Mouse (Mus musculus): Measurements from ENCODE around the gene Casp1. TPM values are rescaled to one million over a fixed set of nuclear protein-coding genes. Genes with fewer than 3 reads are reported as not detected.

Gene Casp1
- polyA plus RNA-seq (2016; fragmentation: Nextera tagmentation; extraction: Ambion mirVana) = 0.45 and 0.53 TPM in 2 replicates

DNA sequence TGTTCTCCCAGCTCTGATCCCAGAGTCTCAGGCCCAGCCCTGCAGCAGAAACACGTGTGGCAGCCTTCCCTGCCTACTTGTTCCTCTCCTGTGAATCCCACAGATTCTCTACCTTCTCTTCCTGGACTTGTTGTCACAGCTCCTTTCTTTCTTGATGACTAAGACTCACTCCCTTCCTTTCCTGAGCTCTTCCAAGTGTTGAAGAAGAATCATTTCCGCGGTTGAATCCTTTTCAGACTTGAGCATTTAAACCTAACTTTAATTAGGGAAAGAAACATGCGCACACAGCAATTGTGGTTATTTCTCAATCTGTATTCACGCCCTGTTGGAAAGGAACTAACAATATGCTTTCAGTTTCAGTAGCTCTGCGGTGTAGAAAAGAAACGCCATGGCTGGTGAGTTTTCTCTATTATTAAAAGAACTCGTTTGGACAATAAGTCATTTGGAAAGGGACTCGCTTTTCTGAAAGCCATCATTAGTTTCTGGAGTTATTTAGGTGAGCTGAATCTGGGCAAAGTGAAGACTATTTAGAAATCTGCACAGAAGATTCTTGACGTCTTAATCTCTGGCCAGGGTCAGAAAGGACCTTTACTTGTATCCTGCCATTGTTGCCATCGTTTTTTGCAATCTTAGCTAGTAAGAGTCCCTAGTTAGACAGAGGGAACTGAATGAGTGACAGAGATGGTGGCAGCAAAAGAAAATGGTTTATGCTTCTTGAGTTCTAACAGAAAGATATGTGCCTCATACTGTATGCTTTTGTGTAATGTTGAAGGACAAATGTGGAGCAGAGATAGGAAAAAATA lies at the start of gene Casp1:
TSS of gene Casp1 (plus strand) at position 189 of the 803 bp plus-strand sequence.
- H3K9me3 ChIP-seq (replicated peaks) = no peaks in the 10 kb centered on the region
- H3K4me3 ChIP-seq = no peak within 1 kb of the TSS
- no peaks in the 10 kb centered on the region for H3K4me1 ChIP-seq
- H3K27ac ChIP-seq = no peak within 1 kb of the TSS
- 83% methylated on average over 11 of the region's 11 CpGs for WGBS
- DNase-seq (ENCODE audit: low spot score) = no peak
- no peaks in the 10 kb centered on the region for H3K36me3 ChIP-seq
- H3K27me3 ChIP-seq (ENCODE audit: low read depth, poor library complexity, severe bottlenecking) = no peaks in the 10 kb centered on the region

DNA sequence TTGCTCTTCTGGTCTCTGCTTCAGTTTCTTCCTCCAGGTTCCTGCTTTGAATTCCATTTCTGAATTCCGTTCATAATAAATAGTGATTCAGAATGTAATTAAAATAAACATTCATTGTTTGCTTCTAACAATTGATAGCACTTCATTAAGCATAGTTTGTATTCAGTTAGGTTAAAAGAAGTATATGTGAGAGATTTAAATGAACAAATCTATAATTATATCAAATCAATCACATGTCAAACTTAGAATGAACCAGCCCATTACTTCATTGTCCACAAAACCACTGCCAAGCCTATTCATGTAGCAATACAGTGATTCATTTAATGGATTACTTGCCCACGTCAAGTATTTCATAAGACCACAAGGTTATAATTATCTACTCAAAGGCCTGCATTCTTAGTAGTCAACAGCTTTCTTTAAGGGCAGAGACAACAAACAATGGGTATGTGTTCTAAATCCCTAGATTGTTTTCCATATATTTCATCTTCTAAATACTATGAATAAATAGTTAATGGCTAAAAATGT lies 34.3 kb upstream of the Casp1 start:
- H3K27me3 ChIP-seq (ENCODE audit: low read depth, poor library complexity, severe bottlenecking) = no peaks in the 10 kb centered on the region
- no peaks in the 10 kb centered on the region for H3K4me1 ChIP-seq
- no peak for DNase-seq (ENCODE audit: low spot score)
- H3K4me3 ChIP-seq = no peak overlapping the region
- no peak overlapping the region for H3K27ac ChIP-seq
- 72% methylated on average over 2 of the region's 2 CpGs for WGBS
- no peaks in the 10 kb centered on the region for H3K9me3 ChIP-seq (replicated peaks)
- H3K36me3 ChIP-seq = no peaks in the 10 kb centered on the region

DNA sequence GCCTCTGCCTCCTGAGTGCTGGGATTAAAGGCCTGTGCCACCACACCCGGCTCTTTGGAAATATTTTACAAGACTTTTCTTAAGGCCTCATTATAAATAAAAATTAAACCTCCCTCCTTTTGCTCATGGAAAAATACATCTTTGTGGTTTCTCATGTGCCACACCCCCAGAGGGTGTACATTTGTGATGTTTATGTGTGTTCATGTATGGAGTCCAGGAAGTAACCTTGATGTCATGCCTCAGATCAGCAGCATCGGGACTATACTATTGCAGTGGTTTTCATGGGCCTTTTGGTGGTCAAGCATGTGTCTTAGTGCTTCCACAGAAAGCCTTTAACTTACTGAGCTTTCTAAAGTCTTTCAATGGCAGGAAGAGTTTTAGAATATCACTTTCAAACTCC lies 28.0 kb upstream of the Casp1 start:
- Histone ChIP-seq H3K9me3 (replicated peaks) (no peaks in the 10 kb centered on the region), H3K36me3 (no peaks in the 10 kb centered on the region), H3K4me1 (0 out of 2 replicates have a peak, but pooled peaks cover 8% of the 10 kb centered on the region), H3K4me3 (no peak overlapping the region), H3K27me3 (ENCODE audit: low read depth, poor library complexity, severe bottlenecking) (no peaks in the 10 kb centered on the region), H3K27ac (no peak overlapping the region)
- DNase-seq (ENCODE audit: low spot score) = no peak
- 95% methylated on average over 2 of the region's 2 CpGs for WGBS

DNA sequence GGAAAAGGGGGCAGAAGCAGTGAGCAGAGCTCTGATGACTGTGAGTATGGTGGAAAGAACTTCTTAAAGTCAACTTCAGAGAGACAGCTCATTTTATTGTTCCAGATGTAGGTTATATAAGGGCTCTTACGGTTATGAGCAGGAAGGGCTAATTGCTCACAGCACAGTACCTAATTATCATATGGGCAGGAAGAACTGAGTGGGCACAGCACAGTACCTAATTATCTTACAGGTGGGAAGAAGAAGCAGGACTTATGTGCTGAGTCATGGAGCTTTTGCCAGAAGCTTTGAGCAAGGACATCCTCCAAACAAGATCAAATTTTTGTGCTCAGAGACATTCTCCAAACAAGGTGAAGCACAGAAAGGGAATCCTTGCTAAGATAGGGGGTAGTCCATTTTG lies 27.4 kb upstream of the Casp1 start:
- Histone ChIP-seq H3K27me3 (ENCODE audit: low read depth, poor library complexity, severe bottlenecking) (no peaks in the 10 kb centered on the region), H3K4me3 (no peak overlapping the region), H3K36me3 (no peaks in the 10 kb centered on the region), H3K9me3 (replicated peaks) (no peaks in the 10 kb centered on the region), H3K27ac (no peak overlapping the region), H3K4me1 (0 out of 2 replicates have a peak, but pooled peaks cover 8% of the 10 kb centered on the region)
- WGBS = 39% methylated on average over 1 of the region's 1 CpGs
- DNase-seq (ENCODE audit: low spot score) = no peak

DNA sequence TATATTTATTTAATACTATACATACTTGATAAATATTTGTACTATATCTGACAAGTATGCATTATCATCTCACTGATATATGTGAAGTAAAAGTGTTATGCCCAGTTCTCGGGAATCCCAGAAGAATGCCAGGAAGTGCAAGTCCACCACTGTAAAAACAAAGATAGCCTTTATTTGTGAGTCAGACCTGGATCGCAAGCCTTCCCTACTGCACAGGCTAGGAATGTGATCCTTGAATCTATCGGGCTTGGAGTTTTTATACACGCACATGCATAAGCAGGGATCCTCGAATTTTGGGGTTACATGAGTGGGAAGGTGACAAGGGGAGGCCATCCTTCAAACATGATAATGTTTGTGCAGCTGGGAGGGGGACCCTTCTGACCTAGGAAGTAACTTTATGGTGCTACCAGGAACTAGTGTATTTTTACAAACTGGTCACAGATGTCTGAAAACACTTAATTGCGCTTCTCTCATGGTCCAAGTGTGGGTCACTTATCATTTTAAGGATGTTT lies 26.9 kb upstream of the Casp1 start:
- no peaks in the 10 kb centered on the region for H3K9me3 ChIP-seq (replicated peaks)

DNA sequence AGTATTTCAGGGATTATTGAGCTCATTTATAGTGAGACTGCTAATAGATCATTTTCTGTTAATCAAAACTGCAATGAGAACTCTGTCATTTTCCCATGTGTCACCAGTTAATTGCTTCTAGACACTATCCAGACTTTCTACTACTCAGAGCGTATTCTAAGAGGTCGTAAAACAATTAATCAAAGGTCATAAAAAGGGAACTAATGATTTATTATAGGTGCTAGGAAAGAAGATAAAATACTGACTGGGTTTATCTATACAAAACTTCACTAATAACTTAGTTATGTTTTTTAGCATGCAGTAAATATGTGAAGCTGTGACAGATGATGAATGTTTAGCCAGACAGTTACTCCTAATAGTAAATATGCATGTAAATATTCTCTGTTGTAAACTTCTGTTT lies 12.2 kb upstream of the Casp1 start:
- Histone ChIP-seq H3K4me1 (0 out of 2 replicates have a peak, but pooled peaks cover 2% of the 10 kb centered on the region), H3K4me3 (no peak overlapping the region), H3K27me3 (ENCODE audit: low read depth, poor library complexity, severe bottlenecking) (no peaks in the 10 kb centered on the region), H3K36me3 (no peaks in the 10 kb centered on the region), H3K9me3 (replicated peaks) (no peaks in the 10 kb centered on the region), H3K27ac (no peak overlapping the region)
- no peak for DNase-seq (ENCODE audit: low spot score)
- 44% methylated on average over 2 of the region's 2 CpGs for WGBS

More for the DNA sequence above, 26.9 kb upstream of the Casp1 start:
- Histone ChIP-seq H3K27ac (no peak overlapping the region), H3K4me1 (0 out of 2 replicates have a peak, but pooled peaks cover 8% of the 10 kb centered on the region), H3K27me3 (ENCODE audit: low read depth, poor library complexity, severe bottlenecking) (no peaks in the 10 kb centered on the region), H3K4me3 (no peak overlapping the region), H3K36me3 (no peaks in the 10 kb centered on the region)
- WGBS = 83% methylated on average over 6 of the region's 6 CpGs
- no peak for DNase-seq (ENCODE audit: low spot score)

DNA sequence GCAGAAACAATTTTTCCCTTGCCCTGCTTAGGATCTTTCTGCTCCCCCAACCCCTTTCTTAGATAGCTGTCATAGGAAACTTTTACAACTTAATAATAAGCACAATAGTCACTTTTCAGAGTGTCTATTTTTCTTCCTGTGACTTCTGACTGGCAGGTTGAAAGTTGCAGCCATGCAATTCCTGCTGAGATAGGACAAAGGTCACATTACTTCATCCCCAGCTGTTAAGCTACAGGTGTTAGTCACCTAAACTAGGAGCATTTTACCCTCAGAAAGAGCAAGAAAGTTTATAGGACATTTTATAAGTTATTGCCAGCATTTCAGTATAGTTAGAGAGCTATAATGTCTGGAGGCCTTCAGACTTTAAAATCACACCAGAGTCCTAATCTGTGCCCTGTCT lies 11.7 kb upstream of the Casp1 start:
- no peaks in the 10 kb centered on the region for H3K9me3 ChIP-seq (replicated peaks)
- H3K27me3 ChIP-seq (ENCODE audit: low read depth, poor library complexity, severe bottlenecking) = no peaks in the 10 kb centered on the region
- DNase-seq (ENCODE audit: low spot score) = no peak
- H3K4me3 ChIP-seq = no peak overlapping the region
- no peak overlapping the region for H3K27ac ChIP-seq
- no peaks in the 10 kb centered on the region for H3K36me3 ChIP-seq
- H3K4me1 ChIP-seq = 0 out of 2 replicates have a peak, but pooled peaks cover 2% of the 10 kb centered on the region

DNA sequence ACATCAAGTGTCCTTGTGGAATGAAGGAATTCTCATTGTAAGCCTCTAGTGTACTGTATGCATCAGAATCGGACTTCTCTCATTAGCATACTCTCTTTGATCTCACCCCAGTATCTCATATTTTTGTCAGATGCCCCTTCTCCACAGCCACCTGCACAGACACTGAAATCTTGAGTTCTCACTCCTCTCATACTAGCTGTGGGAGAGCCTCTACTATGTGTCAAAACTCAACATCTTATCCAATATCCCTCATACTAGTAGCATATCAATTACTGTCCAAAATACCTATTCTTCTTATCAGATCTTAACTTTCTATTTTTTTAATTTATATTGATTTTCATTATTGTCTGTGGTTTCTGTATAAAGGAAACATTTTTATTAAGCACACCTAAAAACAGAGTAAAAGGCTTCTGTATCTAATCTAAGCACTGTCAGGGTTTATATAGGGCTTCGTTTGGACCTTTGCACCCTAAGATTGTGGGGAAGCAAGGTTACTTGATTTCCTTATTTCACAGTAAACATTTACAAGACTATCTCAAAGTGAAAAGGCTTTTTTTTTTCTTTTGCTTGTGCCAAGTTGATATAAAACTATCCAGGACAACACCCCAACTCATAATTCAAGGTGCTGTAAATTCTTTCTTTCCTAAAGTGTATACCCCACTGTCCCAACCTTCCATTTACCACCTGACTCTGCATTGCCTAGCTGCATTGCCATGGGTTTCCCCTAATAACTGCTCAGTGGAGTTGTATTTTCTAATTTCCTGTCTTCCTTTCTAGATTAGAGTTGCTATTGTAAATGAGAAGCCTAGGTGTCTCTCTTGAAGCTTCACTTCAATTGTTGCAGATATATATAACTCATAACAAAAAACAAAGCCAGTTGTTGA lies 1.7 kb upstream of the Casp1 start:
- no peaks in the 10 kb centered on the region for H3K27me3 ChIP-seq (ENCODE audit: low read depth, poor library complexity, severe bottlenecking)
- 83% methylated on average over 2 of the region's 2 CpGs for WGBS

DNA sequence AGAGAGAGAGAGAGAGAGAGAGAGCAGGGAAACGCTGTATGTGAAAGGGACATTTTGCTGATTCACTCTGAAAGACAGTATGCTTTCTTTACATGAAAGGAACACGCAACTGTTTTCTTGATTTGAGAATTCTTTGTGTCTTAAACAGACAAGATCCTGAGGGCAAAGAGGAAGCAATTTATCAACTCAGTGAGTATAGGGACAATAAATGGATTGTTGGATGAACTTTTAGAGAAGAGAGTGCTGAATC lies 740 bp downstream of the Casp1 start:
- H3K27ac ChIP-seq = no peak overlapping the region
- no peaks in the 10 kb centered on the region for H3K9me3 ChIP-seq (replicated peaks)
- no peaks in the 10 kb centered on the region for H3K36me3 ChIP-seq
- DNase-seq (ENCODE audit: low spot score) = no peak
- no peak overlapping the region for H3K4me3 ChIP-seq
- WGBS = 90% methylated on average over 2 of the region's 2 CpGs
- no peaks in the 10 kb centered on the region for H3K4me1 ChIP-seq
- no peaks in the 10 kb centered on the region for H3K27me3 ChIP-seq (ENCODE audit: low read depth, poor library complexity, severe bottlenecking)

More for the DNA sequence above, 1.7 kb upstream of the Casp1 start:
- Histone ChIP-seq H3K4me1 (no peaks in the 10 kb centered on the region), H3K9me3 (replicated peaks) (no peaks in the 10 kb centered on the region), H3K36me3 (no peaks in the 10 kb centered on the region), H3K27ac (no peak overlapping the region), H3K4me3 (no peak overlapping the region)
- no peak for DNase-seq (ENCODE audit: low spot score)

DNA sequence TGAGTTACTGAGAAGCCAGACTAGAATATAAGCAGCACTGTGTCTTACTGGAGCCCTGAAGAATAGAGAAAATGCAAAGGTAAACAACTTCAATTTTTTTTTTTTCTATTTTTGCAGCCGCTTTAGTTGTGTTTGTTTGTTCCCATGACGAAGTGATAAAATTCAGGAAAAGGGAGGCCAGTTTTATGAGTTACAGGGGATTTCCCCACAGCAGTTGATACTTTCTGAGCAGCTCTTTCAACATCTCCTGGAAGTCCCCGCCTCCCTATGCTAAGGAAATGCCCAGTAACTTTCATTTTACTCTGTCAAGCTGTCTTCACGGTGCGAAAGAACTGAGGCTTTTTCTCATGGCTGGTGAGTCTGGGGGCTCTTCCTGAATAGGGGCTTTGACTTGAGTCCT lies 10.2 kb downstream of the Casp1 start, which contains the start of gene Casp4:
TSS of gene Casp4 (plus strand) at position 268 of the 400 bp plus-strand sequence.
- WGBS = 83% methylated on average over 5 of the region's 5 CpGs
- Histone ChIP-seq H3K36me3 (no peaks in the 10 kb centered on the region), H3K4me1 (no peaks in the 10 kb centered on the region), H3K27ac (no peak within 1 kb of the TSS), H3K27me3 (ENCODE audit: low read depth, poor library complexity, severe bottlenecking) (no peaks in the 10 kb centered on the region), H3K9me3 (replicated peaks) (no peaks in the 10 kb centered on the region), H3K4me3 (no peak within 1 kb of the TSS)
- no peak for DNase-seq (ENCODE audit: low spot score)

DNA sequence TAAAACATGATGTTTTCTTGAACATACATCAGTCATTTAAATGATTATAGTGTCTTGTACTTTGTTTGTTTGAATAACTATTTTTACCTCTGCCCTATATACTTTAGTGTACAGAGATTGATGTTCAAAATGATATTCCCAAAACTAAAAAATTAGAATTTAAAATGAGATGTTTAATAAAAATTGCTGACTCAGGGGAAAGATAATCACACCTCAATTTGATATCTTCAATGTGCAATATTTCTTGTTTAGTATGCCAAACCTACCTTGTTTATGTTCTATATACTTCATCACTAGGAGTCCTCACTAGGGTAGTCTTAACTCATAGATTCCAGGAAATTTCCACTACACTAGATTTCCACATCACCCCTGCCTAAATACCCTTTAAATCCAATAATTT lies 11.8 kb downstream of the Casp1 start:
- H3K36me3 ChIP-seq = no peaks in the 10 kb centered on the region
- H3K27ac ChIP-seq = no peak overlapping the region
- no peak overlapping the region for H3K4me3 ChIP-seq
- H3K4me1 ChIP-seq = no peaks in the 10 kb centered on the region
- DNase-seq (ENCODE audit: low spot score) = no peak
- H3K27me3 ChIP-seq (ENCODE audit: low read depth, poor library complexity, severe bottlenecking) = no peaks in the 10 kb centered on the region
- H3K9me3 ChIP-seq (replicated peaks) = no peaks in the 10 kb centered on the region

DNA sequence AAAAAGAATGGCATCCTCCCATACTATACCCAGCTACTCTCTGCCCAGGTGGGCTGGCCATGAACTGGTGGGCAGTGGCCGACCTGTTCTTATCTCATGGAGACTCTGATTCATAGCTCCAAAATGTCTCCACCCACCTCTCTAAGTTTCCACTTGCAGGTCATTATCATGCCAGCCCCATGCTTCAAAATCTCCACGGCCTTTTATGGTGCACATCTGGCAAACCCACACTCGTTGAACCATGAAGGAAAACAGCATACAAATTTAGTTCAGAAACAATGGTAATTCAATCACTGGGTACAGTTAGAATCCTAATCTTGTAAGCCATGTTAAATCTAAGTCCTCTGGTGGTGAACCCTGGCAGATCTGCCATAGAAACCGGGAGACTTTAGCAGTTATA lies 13.1 kb downstream of the Casp1 start:
- Histone ChIP-seq H3K4me3 (no peak overlapping the region), H3K9me3 (replicated peaks) (no peaks in the 10 kb centered on the region), H3K27ac (no peak overlapping the region), H3K27me3 (ENCODE audit: low read depth, poor library complexity, severe bottlenecking) (no peaks in the 10 kb centered on the region), H3K4me1 (no peaks in the 10 kb centered on the region), H3K36me3 (no peaks in the 10 kb centered on the region)
- WGBS = 80% methylated on average over 4 of the region's 4 CpGs
- DNase-seq (ENCODE audit: low spot score) = no peak

DNA sequence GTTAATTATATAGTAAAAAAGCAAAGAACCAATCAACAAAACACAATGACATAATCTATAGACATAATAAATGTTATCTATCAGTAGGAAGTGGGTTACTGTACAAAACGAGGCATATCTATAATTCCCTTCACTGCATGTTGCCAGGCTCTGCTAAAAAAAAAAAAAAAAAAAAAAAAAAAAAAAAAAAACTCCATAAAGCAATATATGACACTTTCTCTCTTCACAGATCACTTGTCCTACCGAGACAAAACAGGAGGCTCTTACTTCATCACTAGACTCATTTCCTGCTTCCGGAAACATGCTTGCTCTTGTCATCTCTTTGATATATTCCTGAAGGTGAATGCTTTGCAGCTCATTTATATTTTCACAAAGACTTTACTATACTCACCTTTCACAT lies 29.9 kb downstream of the Casp1 start:
- no peaks in the 10 kb centered on the region for H3K9me3 ChIP-seq (replicated peaks)
- no peak overlapping the region for H3K4me3 ChIP-seq
- H3K36me3 ChIP-seq = no peaks in the 10 kb centered on the region
- H3K27me3 ChIP-seq (ENCODE audit: low read depth, poor library complexity, severe bottlenecking) = no peaks in the 10 kb centered on the region
- H3K4me1 ChIP-seq = no peaks in the 10 kb centered on the region
- H3K27ac ChIP-seq = no peak overlapping the region
- WGBS = 82% methylated on average over 3 of the region's 3 CpGs
- no peak for DNase-seq (ENCODE audit: low spot score)

Measured in limb, embryonic 10.5 days (tissue).